9 mouse cellular contexts compared by ENCODE assay signal in genomic region chr6:128759221-128759950, GRCm38 (mm10). TPM values are rescaled to one million over a fixed set of nuclear protein-coding genes. Genes with fewer than 3 reads are reported as not detected.
A peak's percentile ranks its signal among the peaks of the same experiment; 100 is the strongest.
DNase-seq lines count a peak whose midpoint lies in the region; ATAC-seq and TF ChIP-seq lines count a peak whose summit lies in the region.
"Had no signal": no experiment of that assay in that cellular context is flagged by ENCODE, and none has a peak within 500 bp of the region (broad histone marks: within the 10 kb centered on the region; RNA-seq: fewer than 3 reads in every experiment).

No protein-coding gene starts in this region.

- no peaks in the 10 kb centered on the region for H3K4me1 ChIP-seq in lung, embryonic 14.5 days (ENCODE audit: insufficient read depth)
- H3K4me1 ChIP-seq in hindbrain, postnatal 0 days (ENCODE audit: insufficient read depth, low read length), result no peaks in the 10 kb centered on the region
- H3K4me1 ChIP-seq in neural tube, embryonic 13.5 days (replicated peaks), result peaks cover 11% of the 10 kb centered on the region

- H3K9me3 ChIP-seq in lung, embryonic 14.5 days (ENCODE audit: low read depth, low read length), result no peaks in the 10 kb centered on the region
- H3K9me3 ChIP-seq in hindbrain, postnatal 0 days (ENCODE audit: low read length), result no peaks in the 10 kb centered on the region
- no peaks in the 10 kb centered on the region for H3K9me3 ChIP-seq in neural tube, embryonic 13.5 days

- H3K36me3 ChIP-seq in lung, embryonic 14.5 days (ENCODE audit: insufficient read depth), result no peaks in the 10 kb centered on the region
- H3K36me3 ChIP-seq in hindbrain, postnatal 0 days (ENCODE audit: insufficient read depth, low read length), result no peaks in the 10 kb centered on the region
- no peaks in the 10 kb centered on the region for H3K36me3 ChIP-seq in neural tube, embryonic 13.5 days

- no peak for TF ChIP-seq CTCF in lung, embryonic 14.5 days (IDR thresholded peaks at IDR 0.05; ENCODE audit: low read depth)
- TF ChIP-seq CTCF in hindbrain, postnatal 0 days (IDR thresholded peaks at IDR 0.05; ENCODE audit: low read depth), result no peak

- H3K27ac ChIP-seq in lung, embryonic 14.5 days (ENCODE audit: low read depth), result no peak overlapping the region
- 0 out of 2 replicates have a peak overlapping the region, but pooled peaks have one; percentile 29 for H3K27ac ChIP-seq in hindbrain, postnatal 0 days
- H3K27ac ChIP-seq in neural tube, embryonic 13.5 days (replicated peaks), result peak overlapping the region; percentile 49; the same call in 1 of the 2 replicates

- peak; percentile 18 for DNase-seq in cerebellum, adult 11 months
- no peak for DNase-seq in cerebellum, adult 8-10 months
- no peak for DNase-seq in lung, embryonic 14.5 days
- DNase-seq in lung, postnatal 10 days, result no peak
- no peak for DNase-seq in hindbrain, postnatal 0 days (ENCODE audit: low spot score)
- no peak for DNase-seq in urinary bladder, adult 18-20 months (ENCODE audit: low spot score in 2 of 2)
- DNase-seq in kidney, adult 9 months, result no peak

- peak overlapping the region; percentile 34 for H3K4me2 ChIP-seq in lung, embryonic 14.5 days
- peak overlapping the region; percentile 25; the same call in 1 of the 2 replicates for H3K4me2 ChIP-seq in hindbrain, postnatal 0 days (ENCODE audit: low read depth, low read length)
- H3K4me2 ChIP-seq in neural tube, embryonic 13.5 days, result peak overlapping the region; percentile 41

- H3K9ac ChIP-seq in lung, embryonic 14.5 days, result no peak overlapping the region
- H3K9ac ChIP-seq in hindbrain, postnatal 0 days (replicated peaks; ENCODE audit: low read length), result no peak overlapping the region
- no peak overlapping the region for H3K9ac ChIP-seq in neural tube, embryonic 13.5 days

- H3K4me3 ChIP-seq in lung, embryonic 14.5 days (ENCODE audit: low read depth, low read length), result peak overlapping the region; percentile 5; the same call in 1 of the 2 replicates
- peak overlapping the region; percentile 64; the same call in 1 of the 2 replicates for H3K4me3 ChIP-seq in hindbrain, postnatal 0 days (ENCODE audit: low read length)
- H3K4me3 ChIP-seq in neural tube, embryonic 13.5 days, result peak overlapping the region; percentile 60

- WGBS in lung, embryonic 14.5 days, result 79% methylated on average over 5 of the region's 5 CpGs
- whole genome bisulfite sequencing in hindbrain, postnatal 0 days, result 74% methylated on average over 5 of the region's 5 CpGs
- WGBS in neural tube, embryonic 13.5 days, result 76% methylated on average over 5 of the region's 5 CpGs

- no peaks in the 10 kb centered on the region for H3K27me3 ChIP-seq in lung, embryonic 14.5 days (ENCODE audit: insufficient read depth, low read length)
- H3K27me3 ChIP-seq in hindbrain, postnatal 0 days (ENCODE audit: insufficient read depth, low read length), result no peaks in the 10 kb centered on the region
- no peaks in the 10 kb centered on the region for H3K27me3 ChIP-seq in neural tube, embryonic 13.5 days

- ATAC-seq in lung, embryonic 14.5 days (ENCODE audit: insufficient read depth), result no peak
- no peak for ATAC-seq in hindbrain, postnatal 0 days
- no peak for ATAC-seq in neural tube, embryonic 13.5 days (ENCODE audit: low read depth)

RNA-seq across cellular contexts. Expression of gene Klrb1c, which starts 29.6 kb away (rescaled TPM):
- polyA plus RNA-seq in lung, embryonic 14.5 days (2014; fragmentation: Nextera tagmentation; extraction: Ambion mirVana), result 0.26 and 0.32 TPM in 2 replicates
- 0.10 TPM in 1 of 2 replicates, not detected in the other for total RNA-seq in hindbrain, postnatal 0 days (2014; rRNA removed)
- 0.13 and 0.14 TPM in 2 replicates for polyA plus RNA-seq in hindbrain, postnatal 0 days (2015; fragmentation: Nextera tagmentation; extraction: Ambion mirVana)
- polyA plus RNA-seq in neural tube, embryonic 13.5 days (2015; fragmentation: Nextera tagmentation; extraction: Ambion mirVana), result 0.10 TPM in 1 of 2 replicates, not detected in the other

RNA-seq across cellular contexts. Expression of gene Klrb1, which starts 36.5 kb away (rescaled TPM):
- not detected in 2 replicates for polyA plus RNA-seq in lung, embryonic 14.5 days (2014; fragmentation: Nextera tagmentation; extraction: Ambion mirVana)
- 0.31 and 1.9 TPM in 2 replicates for total RNA-seq in hindbrain, postnatal 0 days (2014; rRNA removed)
- polyA plus RNA-seq in hindbrain, postnatal 0 days (2015; fragmentation: Nextera tagmentation; extraction: Ambion mirVana), result 1.1 and 1.2 TPM in 2 replicates
- 0.63 TPM in 1 of 2 replicates, not detected in the other for polyA plus RNA-seq in neural tube, embryonic 13.5 days (2015; fragmentation: Nextera tagmentation; extraction: Ambion mirVana)
- total RNA-seq: adrenal gland, adult 2 months had no signal
- polyA plus RNA-seq: adrenal gland, adult 2 months had no signal

Comparison
In these comparisons a context has a peak if more than half of its experiments do, and no peak if none do; other contexts are left out.
1. H3K4me3 ChIP-seq: peak in every context shown above with its lines; median percentile 64 in hindbrain, postnatal 0 days; 60 in neural tube, embryonic 13.5 days; 5 in lung, embryonic 14.5 days.